Mouse (Mus musculus) WW6 (cell line): ENCODE measurements around the gene Thap7.
"Not testable (repeated sequence)": the region's sequence is repeated elsewhere in the genome, so short reads cannot be mapped to it uniquely, and the experiment has no call there.

ENCODE experiments used
- DNase-seq: peaks from one replicate; pipeline ENCODE4 v3.0.0-alpha.2; 2013; ENCODE audit warnings: low read depth, low spot score

Gene Thap7

DNA sequence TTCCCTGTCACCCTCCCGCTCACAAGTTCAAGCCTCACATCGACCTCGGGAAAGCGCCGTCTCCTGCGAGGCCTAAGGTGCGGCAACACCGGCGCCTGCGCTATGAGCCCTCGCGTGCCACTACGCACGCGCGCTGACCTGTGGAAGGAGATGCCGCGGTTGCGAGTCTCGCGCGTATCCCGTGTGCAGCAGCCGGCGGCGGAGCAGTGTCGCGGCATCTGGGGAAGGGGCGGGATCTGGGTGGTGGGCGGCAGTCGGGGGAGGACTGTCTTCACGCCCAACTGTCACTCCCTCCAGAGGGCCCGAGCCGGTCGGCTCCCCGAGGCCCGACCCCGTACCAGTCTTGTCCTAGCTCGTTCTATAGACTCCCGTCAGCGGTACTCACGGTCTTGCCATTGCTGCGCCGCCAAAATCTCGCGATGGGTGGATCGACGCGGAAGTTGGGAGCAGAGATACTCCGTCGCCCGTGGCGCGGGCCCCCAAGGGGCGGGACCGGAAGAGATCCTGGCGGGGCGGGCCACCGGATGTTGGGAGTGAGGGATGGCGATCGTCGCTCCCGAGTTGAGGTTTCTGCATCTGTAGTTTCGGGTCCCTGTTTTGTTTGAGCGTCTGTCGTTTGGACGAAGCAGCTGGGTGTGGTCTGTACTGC is at the start of gene Thap7:
Thap7 (minus strand) TSS at position 497 of the 649 bp plus-strand sequence.
- peak; percentile 94 for DNase-seq

DNA sequence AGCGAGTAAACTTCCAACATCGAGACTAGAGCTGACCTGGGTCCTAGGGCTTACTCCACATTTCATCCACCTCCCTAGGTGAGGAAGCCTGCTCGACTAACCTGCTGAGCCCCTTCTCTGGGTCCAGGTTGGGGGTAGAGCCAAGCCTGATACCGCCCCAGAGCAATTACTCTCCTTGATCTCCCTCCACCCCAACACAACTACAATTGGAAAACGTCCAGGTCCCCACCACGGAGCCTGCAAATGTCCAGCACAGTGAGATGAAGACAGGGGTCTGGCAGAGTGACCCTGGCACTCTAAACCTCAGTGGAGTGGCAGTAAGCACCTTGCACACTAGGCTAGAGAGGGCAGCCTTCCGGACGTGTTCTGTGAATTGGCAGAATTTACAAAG is 45.9 kb upstream of the Thap7 start:
- DNase-seq = no peak

DNA sequence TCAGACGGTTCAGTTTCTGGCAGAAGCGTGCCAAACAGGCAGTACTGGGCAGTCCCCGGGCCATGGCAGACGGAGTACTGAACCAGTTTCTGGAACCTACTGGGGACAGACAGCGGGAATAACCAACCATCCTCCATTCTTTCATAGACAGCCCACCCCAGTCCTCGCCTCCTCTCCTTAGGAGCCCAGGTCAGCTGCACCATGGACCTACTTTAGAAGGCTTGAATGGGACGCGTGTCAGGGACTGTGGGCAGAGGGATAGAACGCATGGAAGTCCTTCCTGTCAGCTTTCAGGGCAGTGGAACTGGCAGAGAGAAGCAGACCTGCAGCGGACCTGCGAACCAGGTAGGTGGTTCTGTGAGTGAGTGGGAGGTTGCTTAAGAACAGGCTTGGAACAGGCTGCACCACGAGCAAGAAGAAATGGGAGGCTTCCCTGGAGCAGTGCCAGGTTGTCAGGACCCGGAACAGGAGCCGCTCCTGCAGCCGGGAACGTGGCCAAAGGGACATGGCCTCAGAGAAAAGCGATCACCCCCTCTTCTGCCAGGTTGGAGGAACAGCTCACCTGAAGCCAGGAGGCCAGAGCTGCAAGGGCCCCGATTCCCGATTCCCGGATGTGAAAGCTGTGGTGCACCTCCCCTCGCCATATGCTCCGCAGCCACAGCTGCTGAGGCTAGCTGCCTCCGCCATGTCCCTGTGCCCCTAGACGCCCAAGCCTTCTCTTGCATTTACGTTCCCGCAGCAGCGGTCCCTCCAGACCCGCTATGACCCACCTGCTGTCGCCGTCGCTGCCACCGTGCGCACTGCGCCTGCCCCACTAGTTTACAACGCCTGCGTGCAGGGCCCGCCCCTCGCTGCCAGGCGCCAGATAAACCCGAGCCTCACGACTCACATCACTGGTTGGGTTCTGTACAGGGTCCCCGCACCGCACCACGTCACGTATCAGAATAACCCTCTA is 45.2 kb upstream of the Thap7 start:
- DNase-seq = no peak

DNA sequence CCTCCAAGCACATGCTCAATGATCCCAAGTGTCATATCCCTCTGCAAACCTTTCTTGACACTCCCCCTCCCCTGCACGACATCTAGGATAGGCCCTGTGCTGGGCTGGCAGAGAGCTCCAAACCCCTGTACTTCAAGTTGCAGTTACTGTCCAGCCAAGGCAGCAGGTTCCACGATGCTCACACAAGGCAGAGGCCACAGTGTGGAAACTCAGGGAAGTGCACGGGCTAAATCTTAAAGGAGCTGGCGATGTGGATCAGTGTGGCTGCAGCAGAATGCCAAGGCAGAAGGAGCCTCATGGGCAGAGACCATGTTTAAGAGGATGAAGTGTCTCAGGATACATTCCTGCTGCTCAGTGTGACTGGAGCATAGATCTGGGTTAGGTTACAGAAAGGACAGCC is 35.2 kb upstream of the Thap7 start:
- no peak for DNase-seq

DNA sequence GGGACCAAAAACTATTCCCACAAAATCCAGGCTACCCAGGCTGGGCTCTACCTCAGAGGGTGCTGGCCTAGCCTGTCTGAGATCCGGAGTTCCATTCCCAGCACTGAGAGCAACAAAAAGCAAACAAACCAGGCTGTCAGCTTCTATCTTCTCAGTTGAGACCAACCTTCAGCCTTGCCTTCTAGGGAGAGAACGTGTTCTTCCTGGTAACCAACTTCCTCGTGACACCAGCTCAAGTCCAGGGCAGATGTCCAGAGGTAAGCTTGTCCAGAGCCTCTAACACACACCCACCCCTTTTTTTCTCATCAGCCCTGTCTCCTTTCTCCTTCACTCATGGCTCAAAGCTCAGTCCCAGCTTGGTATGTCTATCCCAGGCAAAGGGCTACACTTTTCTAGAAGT is 33.8 kb upstream of the Thap7 start:
- no peak for DNase-seq

DNA sequence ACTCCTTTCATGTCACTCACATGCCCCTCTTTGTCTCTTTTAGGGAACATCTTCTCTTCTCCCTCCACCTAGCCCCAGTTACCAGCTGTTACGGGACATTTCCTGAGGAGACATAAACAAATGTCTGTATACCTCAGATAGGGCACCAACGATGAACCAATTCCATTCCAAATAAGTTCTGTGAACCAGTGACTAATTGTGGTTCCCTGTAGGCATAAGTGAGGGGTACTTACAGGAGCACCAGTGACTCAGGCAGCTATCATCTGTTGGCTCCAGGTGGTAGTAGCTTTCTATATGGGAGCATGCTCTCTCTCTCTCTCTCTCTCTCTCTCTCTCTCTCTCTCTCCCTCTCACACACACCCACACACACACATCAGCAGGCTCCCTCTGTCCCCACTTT is 33.3 kb upstream of the Thap7 start:
- no peak for DNase-seq

DNA sequence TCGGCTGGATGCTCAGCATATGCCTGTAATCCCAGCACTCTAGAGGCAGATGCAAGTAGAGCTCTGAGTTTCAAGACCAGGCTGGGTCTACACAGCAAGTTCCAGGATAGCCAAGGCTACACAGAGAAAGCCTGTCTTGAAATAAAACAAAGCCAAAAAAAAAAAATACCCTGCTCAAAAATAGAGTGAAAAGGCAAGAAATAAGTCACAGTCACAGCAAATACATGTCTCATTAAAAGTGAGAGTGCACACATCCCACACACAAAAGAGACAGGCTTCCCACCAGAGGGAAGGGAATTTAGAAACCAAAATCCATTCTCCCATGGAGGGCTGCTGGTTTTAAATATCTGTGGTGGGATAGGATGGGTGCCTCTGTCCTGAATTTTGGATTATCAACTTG is 32.6 kb upstream of the Thap7 start:
- DNase-seq = no peak

DNA sequence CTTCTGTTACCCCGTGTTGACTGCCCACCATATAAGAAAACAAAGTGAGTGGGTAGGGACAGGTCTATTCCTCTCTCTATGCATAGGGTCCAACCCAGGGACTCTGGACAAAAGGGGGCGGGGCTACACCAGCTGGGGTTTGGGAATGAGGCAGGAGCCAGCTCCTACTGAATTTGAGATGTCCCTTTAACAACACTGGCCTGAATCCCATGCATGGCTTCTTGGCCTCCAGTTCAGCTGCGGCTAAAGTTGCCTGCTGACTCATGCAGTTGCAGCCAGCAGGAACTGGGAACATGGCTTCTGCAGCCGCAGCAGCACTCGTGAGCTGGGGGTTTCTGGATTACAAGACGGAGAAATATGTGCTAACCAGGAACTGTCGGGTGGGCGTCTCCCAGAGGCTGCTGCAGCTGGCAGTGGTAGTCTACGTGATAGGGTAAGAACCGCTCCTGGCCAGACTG is 30.8 kb upstream of the Thap7 start, which contains the start of gene P2rx6:
P2rx6 (plus strand) TSS at position 135 of the 458 bp plus-strand sequence.
- DNase-seq = no peak

DNA sequence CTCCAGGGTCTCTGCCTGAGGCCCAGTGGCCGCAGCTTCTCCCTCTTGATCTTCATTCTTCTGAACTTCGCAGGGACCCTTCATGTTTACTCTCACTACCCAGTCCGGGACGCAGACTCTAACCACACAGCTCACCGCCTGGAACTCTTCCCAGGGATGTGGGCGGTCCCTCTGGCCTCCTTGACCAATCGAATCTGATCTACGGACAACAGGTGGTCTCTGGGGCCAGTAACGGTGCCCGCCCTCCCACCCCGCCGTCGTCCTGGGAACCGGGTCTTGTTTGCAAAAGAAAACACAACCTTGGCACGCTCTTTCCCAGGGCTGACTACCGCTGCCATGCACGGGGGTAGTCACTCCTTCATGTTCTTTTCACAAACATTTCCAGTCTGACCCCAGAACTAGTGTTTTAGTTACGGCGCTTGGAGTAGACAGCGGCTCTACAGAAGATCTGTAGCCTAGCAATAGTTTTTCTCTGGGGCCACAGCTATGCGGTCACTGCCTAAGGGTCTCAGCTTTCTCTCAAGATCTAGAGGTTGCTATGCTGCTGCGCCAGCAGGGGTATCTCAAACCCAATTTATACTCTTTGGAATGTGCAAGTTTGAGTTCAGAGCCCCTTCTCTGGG is 30.3 kb upstream of the Thap7 start, which contains the start of gene Lrrc74b:
Lrrc74b (minus strand) TSS at position 120 of the 623 bp plus-strand sequence.
- DNase-seq = peak; percentile 53

DNA sequence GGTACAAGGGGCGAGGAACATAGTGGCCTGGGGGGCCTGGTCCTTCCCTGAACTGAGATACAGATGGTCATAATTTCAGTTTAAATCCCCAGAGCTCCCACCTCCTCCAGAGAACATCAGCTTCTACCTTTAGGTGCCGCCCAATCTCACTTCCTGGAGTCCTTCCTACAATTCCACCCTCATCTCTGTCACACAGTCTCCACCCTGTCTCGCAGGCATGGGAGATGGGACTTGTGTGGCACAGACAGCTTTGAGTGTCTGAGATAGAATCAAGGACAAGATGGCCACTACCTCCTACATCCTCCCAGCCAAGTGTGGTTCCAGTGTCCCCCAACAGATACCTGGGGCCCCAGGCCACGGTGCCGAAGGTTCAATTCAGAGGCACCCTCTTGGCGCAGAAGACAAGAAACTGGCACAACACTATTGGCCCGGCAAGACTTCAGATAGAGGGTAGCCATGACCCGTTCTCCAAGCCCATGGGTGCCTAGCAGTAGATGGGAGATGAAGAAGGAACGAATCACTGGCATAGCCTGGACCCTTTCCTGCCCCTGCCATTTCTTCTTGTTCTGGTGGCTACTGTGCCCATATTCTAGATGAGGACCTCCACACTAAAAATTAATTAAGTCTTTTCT is 28.6 kb upstream of the Thap7 start:
- no peak for DNase-seq

DNA sequence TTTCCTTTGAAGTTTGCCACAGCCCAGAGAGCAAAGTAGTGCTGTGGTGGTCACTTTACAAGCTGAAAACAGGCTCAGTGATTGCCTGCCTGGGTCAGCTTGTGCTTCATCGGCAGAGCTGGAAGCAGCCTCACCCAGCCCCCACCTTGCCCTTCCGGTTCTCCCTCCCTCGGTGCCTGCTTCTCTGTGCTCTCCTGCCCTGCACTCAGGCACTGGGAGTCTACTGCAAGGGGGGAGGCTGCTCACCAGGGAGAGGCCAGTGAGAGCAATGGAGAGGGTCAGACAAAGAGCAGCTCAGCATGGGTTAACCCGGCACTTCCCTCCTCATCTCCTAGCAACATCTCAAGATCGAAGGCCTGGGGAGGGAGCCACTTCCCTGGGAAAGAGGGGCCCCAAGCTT is 27.9 kb upstream of the Thap7 start:
- no peak for DNase-seq

DNA sequence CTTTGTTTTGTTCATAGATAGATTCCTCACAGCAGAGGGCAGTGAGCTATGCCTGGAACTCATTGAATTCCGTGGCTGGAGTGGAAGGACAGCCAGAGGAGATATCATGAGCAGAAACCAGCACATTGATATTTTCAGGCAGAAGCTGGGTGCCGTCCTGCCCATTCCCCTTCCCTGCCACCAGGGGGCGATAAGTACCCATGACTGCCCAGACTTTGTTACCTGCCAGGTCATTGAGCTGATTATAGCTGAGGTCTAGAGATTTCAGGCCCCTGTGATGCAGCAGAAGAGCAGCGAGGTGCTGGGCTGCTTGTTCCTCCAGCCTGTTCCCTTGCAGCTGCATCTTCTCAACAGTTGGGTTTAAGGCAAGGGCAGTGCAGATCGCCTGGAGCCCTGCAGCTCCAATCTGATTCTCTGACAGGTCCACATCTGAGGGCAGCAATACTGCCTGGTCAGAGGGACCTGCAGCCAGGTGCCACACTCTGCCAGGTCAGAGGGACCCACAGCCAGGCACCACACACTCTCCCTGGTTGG is 27.1 kb upstream of the Thap7 start:
- DNase-seq = no peak

DNA sequence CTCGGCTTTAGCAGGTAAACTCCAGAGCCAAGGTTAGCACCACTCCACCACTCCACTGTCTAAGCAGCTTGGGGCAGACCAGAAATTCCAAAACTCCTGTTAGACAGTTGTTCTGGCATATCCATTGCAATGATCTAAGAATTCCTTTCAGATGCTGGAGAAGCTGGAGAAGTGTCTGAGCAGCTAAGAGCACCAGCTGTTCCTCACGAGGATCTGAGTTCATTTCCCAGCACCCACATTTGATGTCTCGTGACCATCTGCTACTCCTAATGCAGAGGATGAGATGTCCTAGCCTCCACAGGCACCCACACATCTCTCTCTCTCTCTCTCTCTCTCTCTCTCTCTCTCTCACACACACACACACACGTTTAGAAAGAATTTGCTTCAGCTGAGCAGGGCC is 26.0 kb upstream of the Thap7 start:
- no peak for DNase-seq

DNA sequence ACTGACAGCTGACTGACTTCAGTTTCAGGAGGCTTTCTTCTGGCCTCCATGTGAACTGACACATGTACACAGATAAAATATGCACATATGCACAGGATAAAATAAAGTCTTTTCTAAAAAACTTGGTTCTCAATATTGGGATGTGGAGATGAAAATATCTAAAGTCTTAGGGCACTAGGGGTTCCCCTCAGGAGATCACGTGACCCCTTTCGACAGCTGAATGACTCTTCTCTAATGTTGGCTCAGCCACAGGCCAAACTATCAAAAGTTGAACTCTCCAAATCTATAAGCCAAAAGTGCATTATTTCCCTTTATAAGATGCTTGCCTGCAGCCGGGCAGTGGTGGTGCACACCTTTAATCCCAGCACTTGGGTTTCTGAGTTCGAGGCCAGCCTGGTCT is 25.2 kb upstream of the Thap7 start:
- DNase-seq = no peak

DNA sequence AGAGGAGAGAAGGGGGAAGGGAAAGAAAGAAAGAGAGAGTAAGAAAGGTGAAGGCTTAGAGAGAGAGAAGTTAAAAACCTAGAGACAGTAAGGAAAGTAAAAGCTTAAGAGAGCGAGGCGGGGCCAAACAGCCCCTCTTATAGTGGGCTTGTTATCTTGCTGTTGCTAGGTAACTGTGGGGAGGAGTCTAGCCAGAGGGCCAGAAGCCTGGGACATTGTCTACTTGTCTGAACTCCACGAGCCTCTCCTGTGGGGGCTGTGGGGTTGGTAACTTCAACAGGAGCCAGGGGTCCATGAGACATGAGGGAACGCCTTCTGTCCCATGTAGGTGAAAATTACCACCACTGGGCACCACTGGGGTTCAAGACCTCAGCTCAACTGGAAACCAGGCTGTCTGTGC is 23.8 kb upstream of the Thap7 start:
- DNase-seq = not testable (repeated sequence)

DNA sequence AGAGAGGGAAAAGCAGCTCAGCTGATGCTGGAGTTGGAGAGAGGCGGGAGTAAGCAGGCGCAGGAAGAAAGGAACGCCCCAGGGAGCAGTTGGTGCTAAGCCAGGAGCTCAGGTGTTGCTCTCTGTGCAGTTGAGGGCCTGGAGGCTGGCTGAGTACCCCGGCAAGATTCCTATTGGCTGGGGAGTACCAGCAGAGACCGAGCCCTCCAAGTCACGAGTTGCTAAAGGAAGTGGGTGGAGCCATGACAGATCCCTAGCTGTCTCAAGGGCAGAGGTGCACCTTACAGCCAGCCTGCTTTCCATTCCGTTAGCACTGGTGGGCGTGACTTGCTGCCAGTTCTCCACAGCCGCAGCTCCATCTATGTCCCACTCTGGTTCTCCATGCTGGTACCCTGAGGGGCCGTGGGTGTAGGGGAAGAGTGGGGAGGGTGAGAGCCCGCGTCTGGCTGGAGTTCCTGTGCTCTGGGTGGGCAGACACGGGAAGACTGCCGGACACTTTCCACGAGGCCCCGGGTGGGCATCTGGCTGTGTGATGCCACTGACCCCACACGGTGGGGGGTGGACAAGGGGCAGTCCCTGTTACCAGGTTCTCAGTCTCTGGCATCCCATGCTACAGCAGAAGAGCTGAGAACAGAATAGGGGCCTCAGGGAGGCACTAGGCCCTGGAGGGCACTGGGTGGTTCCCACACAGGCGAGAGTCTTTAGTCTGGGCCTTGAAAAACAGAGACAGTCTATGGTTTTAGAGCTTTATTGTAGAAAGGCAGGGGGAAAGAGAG is 23.2 kb upstream of the Thap7 start:
- DNase-seq = peak; percentile 91

DNA sequence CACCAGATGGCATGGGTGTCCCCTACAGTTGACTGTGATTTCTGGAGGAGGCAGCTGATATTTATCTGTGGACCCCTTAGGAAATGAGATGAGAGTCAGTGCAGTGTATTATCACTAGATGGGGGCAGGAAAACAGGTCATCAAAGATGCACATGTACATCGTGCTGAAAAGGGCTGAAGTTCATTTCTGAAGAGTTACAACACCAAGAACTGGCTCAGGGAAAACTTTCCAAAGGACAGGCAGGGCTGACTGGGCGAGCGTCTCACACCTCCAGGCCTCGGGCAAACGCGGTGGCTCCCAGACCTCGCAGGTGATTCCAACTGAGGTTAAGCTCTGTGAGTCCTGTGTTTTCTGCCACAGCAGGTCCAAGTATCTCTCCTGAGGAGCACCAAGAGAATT is 21.9 kb upstream of the Thap7 start:
- no peak for DNase-seq

DNA sequence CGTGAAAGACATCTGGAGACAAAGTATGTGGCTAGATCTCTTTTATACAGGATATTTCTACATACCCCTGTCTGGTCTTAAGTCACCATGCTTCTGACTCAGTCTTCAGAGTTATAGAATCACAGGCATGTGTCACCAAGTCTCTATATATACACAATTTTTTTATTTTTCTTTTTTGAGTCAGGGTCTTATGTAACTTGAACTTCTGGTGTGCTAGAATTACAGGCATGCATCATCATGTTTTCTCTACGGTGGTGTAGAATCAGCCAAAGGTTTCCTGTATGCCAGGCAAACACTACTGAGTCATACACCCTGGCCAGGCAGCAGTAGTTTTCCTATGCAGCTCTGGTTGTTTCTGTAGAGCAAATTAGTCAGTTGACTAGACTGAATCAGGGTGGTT is 11.7 kb upstream of the Thap7 start:
- no peak for DNase-seq

DNA sequence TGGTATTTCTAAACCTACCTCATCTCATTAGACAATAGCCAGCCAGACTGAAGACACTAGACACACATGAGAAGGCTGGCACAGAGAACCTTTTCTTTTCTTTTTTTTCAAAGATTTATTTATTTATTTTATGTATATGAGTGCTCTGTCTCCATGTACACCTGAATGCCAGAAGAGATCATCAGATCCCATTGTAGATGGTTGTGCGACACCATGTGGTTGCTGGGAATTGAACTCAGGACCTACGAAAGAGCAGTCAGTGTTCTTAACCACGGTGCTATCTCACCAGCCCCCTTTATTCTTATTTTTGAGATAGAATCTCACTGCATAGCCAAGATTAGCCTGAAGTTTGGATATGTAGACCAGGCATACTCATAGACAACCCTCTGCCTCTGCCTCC is 5.6 kb upstream of the Thap7 start:
- DNase-seq = no peak

DNA sequence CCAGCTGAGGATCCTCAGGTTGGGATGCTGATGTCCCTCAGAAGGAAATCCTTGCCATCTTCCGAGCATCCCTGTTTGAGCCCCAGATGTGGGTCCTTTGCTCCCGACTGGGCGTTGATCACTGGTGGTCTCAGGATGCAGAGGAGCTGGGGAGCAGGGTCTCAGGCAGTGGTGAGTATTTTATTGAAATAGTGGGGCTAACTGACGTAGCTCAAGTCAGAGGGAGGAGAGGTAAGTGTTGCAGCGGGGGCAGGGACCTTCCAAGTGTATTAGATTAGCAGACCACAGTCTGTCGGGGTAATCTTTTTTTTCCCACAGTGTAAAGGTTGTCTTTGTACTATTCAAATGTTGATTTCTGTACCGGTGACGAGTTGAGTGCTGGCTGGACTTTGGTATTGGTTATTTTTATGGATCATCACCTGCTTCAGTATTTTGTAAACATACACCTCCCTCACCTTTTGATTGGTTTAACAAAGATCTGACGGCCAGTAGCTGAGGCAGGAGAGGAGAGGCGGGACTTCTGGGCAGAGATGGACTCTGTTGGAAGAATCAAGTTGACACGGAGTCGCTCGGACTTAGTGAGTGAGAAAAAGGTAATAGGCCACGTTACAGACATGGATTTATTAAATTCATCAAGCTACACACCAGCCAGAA is 1.9 kb upstream of the Thap7 start:
- DNase-seq = no peak
